Mouse (Mus musculus): ENCODE data around the gene Zfpm1. TPM values are rescaled to one million over a fixed set of nuclear protein-coding genes. Genes with fewer than 3 reads are reported as not detected.

Zfpm1 gene
- polyA plus RNA-seq, 1 experiment from 2014 or later: 0.41 TPM

Other genes starting within 250 kb of the Zfpm1 start
- gene Trhr2, start 78.6 kb downstream of the Zfpm1 start, polyA plus RNA-seq (2014; fragmentation: Nextera tagmentation; extraction: Ambion mirVana): not detected in 2 replicates
- gene Zc3h18, start 94.5 kb downstream of the Zfpm1 start, polyA plus RNA-seq (2014; fragmentation: Nextera tagmentation; extraction: Ambion mirVana): 24.8 and 26.9 TPM in 2 replicates
- not detected in 2 replicates for gene Il17c, start 139.9 kb downstream of the Zfpm1 start, polyA plus RNA-seq (2014; fragmentation: Nextera tagmentation; extraction: Ambion mirVana)
- gene Cyba, start 150.8 kb downstream of the Zfpm1 start, polyA plus RNA-seq (2014; fragmentation: Nextera tagmentation; extraction: Ambion mirVana): 33.5 and 39.3 TPM in 2 replicates
- gene Mvd, start 161.3 kb downstream of the Zfpm1 start, polyA plus RNA-seq (2014; fragmentation: Nextera tagmentation; extraction: Ambion mirVana): 41.8 and 51.9 TPM in 2 replicates
- gene Snai3, start 178.6 kb downstream of the Zfpm1 start, polyA plus RNA-seq (2014; fragmentation: Nextera tagmentation; extraction: Ambion mirVana): not detected in 2 replicates
- gene Rnf166, start 193.9 kb downstream of the Zfpm1 start, polyA plus RNA-seq (2014; fragmentation: Nextera tagmentation; extraction: Ambion mirVana): 28.8 and 32.2 TPM in 2 replicates
- 81.3 and 88.4 TPM in 2 replicates for gene Ctu2, start 194.0 kb downstream of the Zfpm1 start, polyA plus RNA-seq (2014; fragmentation: Nextera tagmentation; extraction: Ambion mirVana)

Data from forebrain, embryonic 14.5 days (tissue).